Mouse (Mus musculus) layer of hippocampus, adult 2 months (tissue): ENCODE data around the gene Tfe3. TPM values are rescaled to one million over a fixed set of nuclear protein-coding genes. Genes with fewer than 3 reads are reported as not detected.
A peak's percentile ranks its signal among the peaks of the same experiment; 100 is the strongest.

Source experiments
- DNase-seq, 2 experiments: peaks; one replicate each; pipeline ENCODE4 v3.0.0; 2022; ENCODE audit warnings: low spot score in 2 of 2
- H3K27ac ChIP-seq: fragments of 200-600 bp; 2 replicates; pipeline ENCODE4 v1.8.1; 2022
- H3K4me3 ChIP-seq: fragments of 200-600 bp; 2 replicates; pipeline ENCODE4 v1.8.1; 2022; ENCODE audit warnings: mild to moderate bottlenecking
- CTCF ChIP-seq: fragments of 200-600 bp; conservative IDR thresholded peaks from 2 replicates; pipeline ENCODE4 v1.8.1; 2022; ENCODE audit warnings: antibody characterized with exemption, mild to moderate bottlenecking, moderate library complexity
- total RNA-seq, 2 experiments: library from RNA; stranded (reverse); gene quantifications; 2 replicates each; pipeline ENCODE4 v1.2.3; 2021

The Tfe3 gene
- total RNA-seq, 2 experiments from 2014 or later = 29.0 to 35.1 TPM

DNA sequence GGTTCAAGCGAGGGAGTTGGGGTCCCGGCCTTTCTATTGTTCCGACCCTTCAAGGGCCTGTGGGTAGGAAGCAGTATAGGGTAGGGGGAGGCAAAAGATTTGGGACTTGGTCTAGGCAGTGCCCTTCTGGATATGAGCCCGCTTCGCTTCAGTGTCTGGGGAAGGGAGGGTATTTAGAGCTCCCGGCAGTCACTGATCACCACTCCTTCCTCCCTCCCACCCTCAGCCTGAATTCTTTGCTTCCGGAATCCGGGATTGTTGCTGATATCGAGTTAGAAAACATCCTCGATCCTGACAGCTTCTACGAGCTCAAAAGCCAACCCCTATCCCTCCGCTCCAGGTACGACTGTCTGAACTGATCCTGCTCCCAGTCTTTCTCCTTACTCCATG is 2.9 kb downstream of the Tfe3 start:
- no peak for DNase-seq
- no peak for TF ChIP-seq CTCF
- Histone ChIP-seq H3K27ac (0 out of 2 replicates have a peak overlapping the region, but pooled peaks have one; percentile 46), H3K4me3 (peak overlapping the region; percentile 43)

DNA sequence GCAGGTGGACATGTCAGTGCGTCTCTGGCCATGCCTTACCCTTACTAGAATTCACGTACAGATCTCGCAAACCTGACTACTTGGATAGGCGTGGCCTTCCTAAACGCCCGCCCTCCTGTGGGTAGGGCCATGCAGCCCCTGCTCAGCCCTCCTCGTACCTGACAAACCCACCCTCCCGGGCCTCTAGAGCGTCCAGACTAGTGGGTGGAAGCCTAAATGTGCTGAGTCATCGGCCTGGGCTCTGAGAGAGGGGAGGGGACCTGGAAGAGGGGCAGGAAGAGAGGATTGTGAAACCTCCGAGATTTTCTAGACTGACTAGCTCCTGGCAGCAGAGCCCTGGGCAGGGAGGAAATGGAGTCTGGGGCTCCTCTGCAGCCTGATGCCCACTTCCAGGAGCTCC is 3.4 kb downstream of the Tfe3 start:
- Histone ChIP-seq H3K27ac (0 out of 2 replicates have a peak overlapping the region, but pooled peaks have one; percentile 46), H3K4me3 (peak overlapping the region; percentile 43)
- TF ChIP-seq CTCF = no peak
- peak in 1 of 2 experiments; percentile 22 for DNase-seq

DNA sequence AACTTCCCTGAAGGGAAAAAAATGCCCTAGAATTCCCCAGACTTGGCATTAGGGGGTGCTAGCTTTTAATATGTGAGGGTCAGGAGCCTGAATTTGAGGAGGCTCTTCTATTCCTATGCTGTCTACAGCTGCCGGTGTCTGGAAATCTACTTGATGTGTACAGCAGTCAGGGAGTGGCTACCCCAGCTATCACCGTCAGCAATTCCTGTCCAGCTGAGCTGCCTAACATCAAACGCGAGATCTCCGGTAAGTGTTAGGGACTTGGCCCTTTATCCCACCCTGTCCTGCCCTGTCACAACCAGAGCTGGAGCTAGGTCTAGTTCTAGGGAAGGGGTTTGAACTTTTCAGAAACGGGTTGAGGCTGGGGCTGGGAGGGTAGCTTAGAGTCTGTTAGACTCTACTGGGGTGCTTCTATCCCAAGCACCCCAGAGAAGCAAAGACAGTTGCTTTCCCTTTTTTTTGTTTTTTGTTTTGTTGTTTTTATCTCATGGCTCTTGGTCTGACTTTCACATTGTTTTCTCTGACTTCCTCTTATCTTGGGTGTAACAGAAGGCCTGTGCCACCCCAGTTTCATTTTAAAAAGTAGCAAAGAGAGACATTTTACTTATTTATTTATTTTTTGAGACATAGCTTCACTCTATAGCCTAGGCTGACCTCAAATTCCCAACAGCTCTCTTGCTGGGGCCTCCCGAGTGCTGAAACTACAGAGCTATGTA is 7.1 kb downstream of the Tfe3 start:
- Histone ChIP-seq H3K4me3 (no peak overlapping the region), H3K27ac (no peak overlapping the region)
- no peak for TF ChIP-seq CTCF
- no peak for DNase-seq

- H3K27ac ChIP-seq = no peak overlapping the region
- DNase-seq = no peak
- TF ChIP-seq CTCF = peak; percentile 72
Observed at GRCm38 (mm10) chrX:7772766-7773165, 10.4 kb downstream of the Tfe3 start.

GRCm38 (mm10) chrX:7775501-7776205 is 13.3 kb downstream of the Tfe3 start:
- no peak overlapping the region for H3K4me3 ChIP-seq
- no peak for TF ChIP-seq CTCF

More at GRCm38 (mm10) chrX:7772766-7773165, 10.4 kb downstream of the Tfe3 start:
- no peak overlapping the region for H3K4me3 ChIP-seq

DNA sequence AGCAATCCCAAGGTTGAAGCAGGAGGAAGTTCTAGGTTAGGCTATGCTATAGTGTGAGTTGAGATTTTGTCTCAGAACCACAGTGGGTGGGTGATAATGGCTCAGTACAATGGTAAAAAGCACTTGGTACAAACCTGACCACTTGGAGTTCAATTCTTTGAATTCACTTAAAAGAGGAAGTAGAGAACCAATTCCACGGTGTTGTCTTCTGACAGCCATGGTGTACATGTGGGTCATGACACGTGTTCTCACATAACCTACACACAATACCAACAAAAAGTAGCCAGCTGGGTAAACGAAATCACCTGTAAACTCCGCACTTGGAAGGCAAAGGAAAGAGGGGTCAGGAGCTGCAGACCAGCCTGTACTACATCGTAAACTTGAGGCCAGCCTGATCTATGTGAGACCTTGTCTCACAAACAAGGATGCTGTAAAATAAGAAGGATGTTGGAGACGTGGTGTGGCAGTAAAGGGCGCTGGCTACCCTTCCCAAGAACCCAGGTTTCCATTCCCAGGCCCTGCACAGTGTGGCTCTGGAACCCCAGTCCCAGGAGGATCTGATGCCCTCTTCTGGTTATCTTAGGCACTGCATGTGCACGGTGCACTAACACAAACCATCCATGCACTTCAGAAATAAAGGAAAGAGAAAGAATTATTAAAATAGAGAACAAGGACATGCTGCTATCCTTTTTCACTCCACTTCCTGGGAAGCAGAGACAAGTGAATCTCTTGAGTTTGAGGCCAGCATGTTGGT is 14.1 kb downstream of the Tfe3 start:
- Histone ChIP-seq H3K27ac (no peak overlapping the region), H3K4me3 (no peak overlapping the region)
- TF ChIP-seq CTCF = peak; percentile 87
- DNase-seq = peak; percentile 35 to 62

More at GRCm38 (mm10) chrX:7775501-7776205, 13.3 kb downstream of the Tfe3 start:
- no peak for DNase-seq
- no peak overlapping the region for H3K27ac ChIP-seq

- Histone ChIP-seq H3K4me3 (no peak overlapping the region), H3K27ac (no peak overlapping the region)
- DNase-seq = no peak
- TF ChIP-seq CTCF = no peak
Observed at GRCm38 (mm10) chrX:7778450-7779244, 16.3 kb downstream of the Tfe3 start.

- DNase-seq = no peak
- no peak overlapping the region for H3K4me3 ChIP-seq
- TF ChIP-seq CTCF = no peak
- H3K27ac ChIP-seq = no peak overlapping the region
Observed at GRCm38 (mm10) chrX:7779294-7779693, 16.9 kb downstream of the Tfe3 start.

DNA sequence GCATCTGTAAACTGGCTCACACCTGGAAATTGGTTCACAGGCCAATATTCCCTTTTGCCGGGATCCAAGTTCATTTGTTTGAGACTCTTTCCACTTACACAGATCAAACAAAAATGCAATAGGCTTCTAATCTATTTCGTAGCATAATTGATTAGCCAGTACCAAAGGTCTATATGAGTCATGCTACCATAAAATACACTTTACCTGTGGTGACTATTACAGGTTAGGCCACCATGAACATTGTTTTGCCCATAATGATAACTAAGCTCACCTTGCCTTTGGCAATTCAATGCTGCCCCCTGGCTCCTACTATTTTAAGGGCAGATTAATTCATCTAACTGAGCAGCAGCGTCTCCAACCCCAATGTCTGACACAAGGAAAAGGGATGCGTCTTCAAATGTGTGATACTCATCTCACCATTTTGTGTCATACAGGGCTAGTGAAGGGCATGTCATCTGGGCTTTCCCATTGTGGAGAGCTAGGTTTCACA is 20.3 kb downstream of the Tfe3 start:
- no peak for DNase-seq
- TF ChIP-seq CTCF = no peak
- no peak overlapping the region for H3K27ac ChIP-seq

GRCm38 (mm10) chrX:7789542-7790136 is 27.3 kb downstream of the Tfe3 start, which contains the start of gene Gripap1:
Gene Gripap1 (plus strand): TSS chrX:7789765.
- Histone ChIP-seq H3K4me3 (peak within 1 kb of the TSS; percentile 74), H3K27ac (peak within 1 kb of the TSS; percentile 99)
- TF ChIP-seq CTCF = no peak
- peak; percentile 65 to 74 for DNase-seq

More for the DNA sequence above, 20.3 kb downstream of the Tfe3 start:
- H3K4me3 ChIP-seq = no peak overlapping the region

- Histone ChIP-seq H3K27ac (peak overlapping the region; percentile 99), H3K4me3 (peak overlapping the region; percentile 74)
- no peak for TF ChIP-seq CTCF
- DNase-seq = no peak
Observed at GRCm38 (mm10) chrX:7790309-7790708, 27.9 kb downstream of the Tfe3 start.

DNA sequence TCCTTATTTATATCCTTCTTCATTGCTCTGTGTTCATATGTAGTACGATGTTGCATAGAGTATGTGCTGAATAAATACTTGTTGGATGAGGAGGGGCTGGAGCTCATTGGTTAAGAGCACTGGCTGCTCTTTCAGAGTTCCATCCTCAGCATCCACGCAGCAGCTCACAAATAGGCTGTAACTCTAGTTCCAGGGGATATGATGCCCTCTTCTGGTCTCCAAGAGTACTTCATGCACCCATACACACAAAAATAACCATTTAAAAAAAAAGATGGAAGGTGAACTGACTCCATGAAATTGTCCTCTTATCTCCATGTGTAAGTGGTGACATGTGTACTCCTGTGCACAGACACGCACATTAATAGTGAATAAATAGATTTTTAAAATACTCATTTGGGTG is 31.0 kb downstream of the Tfe3 start:
- no peak for DNase-seq
- TF ChIP-seq CTCF = peak; percentile 71
- Histone ChIP-seq H3K27ac (no peak overlapping the region), H3K4me3 (no peak overlapping the region)
